Mouse (Mus musculus): ENCODE measurements at regions not wholly inside any gene's neighbourhood (a gene's known extent, or its start where the extent isn't known, plus 50 kb on each side); places are given as distances from the start of the nearest gene placed in this dataset.

GRCm38 (mm10) chr17:75894934-75895333 is 343.2 kb upstream of the Fam98a start:
- DNase-seq: no peak

GRCm38 (mm10) chr17:75893559-75893958 is 341.8 kb upstream of the Fam98a start:
- DNase-seq: no peak

- DNase-seq: no peak
Observed at GRCm38 (mm10) chr17:75892156-75892555, 340.4 kb upstream of the Fam98a start.

GRCm38 (mm10) chr17:75891564-75891963 is 339.8 kb upstream of the Fam98a start:
- no peak for DNase-seq

GRCm38 (mm10) chr17:75877848-75878247 is 326.1 kb upstream of the Fam98a start:
- no peak for DNase-seq

GRCm38 (mm10) chr17:75876895-75877294 is 325.1 kb upstream of the Fam98a start:
- no peak for DNase-seq

GRCm38 (mm10) chr17:75874535-75874934 is 322.8 kb upstream of the Fam98a start:
- DNase-seq: no peak

GRCm38 (mm10) chr17:75870492-75870891 is 318.7 kb upstream of the Fam98a start:
- DNase-seq: no peak

GRCm38 (mm10) chr17:75857015-75857414 is 305.3 kb upstream of the Fam98a start:
- no peak for DNase-seq

- no peak for DNase-seq
Observed at GRCm38 (mm10) chr17:75815997-75816626, 264.4 kb upstream of the Fam98a start.

GRCm38 (mm10) chr17:75812163-75812562 is 260.4 kb upstream of the Fam98a start:
- no peak for DNase-seq

- DNase-seq: no peak
Observed at GRCm38 (mm10) chr17:75808524-75809326, 257.0 kb upstream of the Fam98a start.

GRCm38 (mm10) chr17:75808025-75808424 is 256.3 kb upstream of the Fam98a start:
- DNase-seq: no peak

- DNase-seq: no peak
Observed at GRCm38 (mm10) chr17:75804358-75804757, 252.6 kb upstream of the Fam98a start.

GRCm38 (mm10) chr17:75796380-75796779 is 244.6 kb upstream of the Fam98a start:
- DNase-seq: no peak

GRCm38 (mm10) chr17:75795772-75796171 is 244.0 kb upstream of the Fam98a start:
- no peak for DNase-seq

- DNase-seq: no peak
Observed at GRCm38 (mm10) chr17:75779770-75780169, 228.0 kb upstream of the Fam98a start.

- DNase-seq: no peak
Observed at GRCm38 (mm10) chr17:75776611-75777010, 224.9 kb upstream of the Fam98a start.

- DNase-seq: no peak
Observed at GRCm38 (mm10) chr17:75775518-75775917, 223.8 kb upstream of the Fam98a start.

GRCm38 (mm10) chr17:75772861-75773260 is 221.1 kb upstream of the Fam98a start:
- DNase-seq: no peak

GRCm38 (mm10) chr17:75768654-75769053 is 216.9 kb upstream of the Fam98a start:
- DNase-seq: no peak

- no peak for DNase-seq
Observed at GRCm38 (mm10) chr17:75763391-75763790, 211.6 kb upstream of the Fam98a start.

- DNase-seq: no peak
Observed at GRCm38 (mm10) chr17:75756487-75756886, 204.7 kb upstream of the Fam98a start.

GRCm38 (mm10) chr17:75716458-75716857 is 164.7 kb upstream of the Fam98a start:
- no peak for DNase-seq
